Mouse (Mus musculus) gastrocnemius, adult 18-20 months (tissue): ENCODE measurements around the gene Stx8. TPM values are rescaled to one million over a fixed set of nuclear protein-coding genes. Genes with fewer than 3 reads are reported as not detected.
A peak's percentile ranks its signal among the peaks of the same experiment; 100 is the strongest.

Source experiments
- DNase-seq: peaks from one replicate; pipeline ENCODE4 v3.0.0; 2021; ENCODE audit warnings: low spot score
- total RNA-seq, 2 experiments: library from RNA; stranded (reverse); gene quantifications; 2 replicates each; pipeline ENCODE4 v1.2.3; 2021

The Stx8 gene
- total RNA-seq, 2 experiments from 2014 or later, result 22.6 to 25.3 TPM

DNA sequence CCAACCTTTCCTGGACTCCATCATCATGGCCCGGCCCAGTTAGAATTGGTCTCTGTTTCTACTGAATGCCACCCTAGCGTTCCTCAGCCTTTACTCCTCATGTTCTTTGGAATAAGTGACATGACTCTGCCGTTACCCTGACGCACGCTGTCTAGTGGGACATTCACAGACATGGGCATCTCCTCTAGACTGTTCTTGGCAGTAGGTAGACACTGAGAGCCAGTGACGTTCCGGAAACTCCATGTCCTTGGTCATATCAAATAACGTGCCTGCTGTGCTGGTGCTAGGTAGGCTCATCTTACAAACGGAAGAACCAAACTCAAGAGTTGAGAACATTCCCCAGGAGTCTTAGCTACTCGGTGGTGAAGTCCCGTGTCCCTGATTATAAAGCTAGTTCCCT is 231.5 kb downstream of the Stx8 start:
- DNase-seq, result peak; percentile 68

GRCm38 (mm10) chr11:68198696-68199095 is 232.7 kb downstream of the Stx8 start:
- no peak for DNase-seq

- DNase-seq, result no peak
Measured at GRCm38 (mm10) chr11:68199103-68199502, 233.1 kb downstream of the Stx8 start.

DNA sequence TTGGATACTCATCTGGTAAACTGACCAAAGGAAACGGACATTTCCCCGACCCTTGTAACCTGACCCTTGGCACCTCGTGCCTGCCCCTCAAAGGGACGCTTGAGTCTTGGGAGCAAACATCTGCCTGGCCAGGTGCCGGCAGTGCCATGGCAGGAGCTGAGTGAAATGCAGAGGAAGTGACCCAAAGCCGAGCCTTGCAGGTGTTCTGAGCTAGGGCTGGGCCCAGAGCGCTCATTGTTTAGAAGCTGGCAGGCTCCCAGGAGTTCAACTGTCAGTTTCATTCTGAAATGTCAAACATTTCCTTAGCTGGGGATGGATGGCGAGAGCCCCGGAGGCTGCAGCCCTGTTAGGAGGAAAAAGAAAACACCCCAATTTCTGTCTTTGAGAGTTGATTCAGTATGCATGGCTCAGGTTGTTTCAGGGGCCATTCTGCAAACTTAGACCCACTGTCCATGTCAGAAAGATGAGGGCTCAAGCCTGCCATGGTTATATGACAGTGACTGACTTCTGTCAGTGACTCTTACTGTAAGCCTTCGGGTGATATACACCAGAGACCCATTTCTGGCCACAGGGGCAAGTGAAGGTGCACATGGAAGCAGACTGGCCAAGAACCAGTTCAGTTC is 233.9 kb downstream of the Stx8 start:
- DNase-seq, result no peak

GRCm38 (mm10) chr11:68200500-68200899 is 234.5 kb downstream of the Stx8 start:
- DNase-seq, result no peak

GRCm38 (mm10) chr11:68201063-68201462 is 235.1 kb downstream of the Stx8 start:
- DNase-seq, result no peak

GRCm38 (mm10) chr11:68201811-68202459 is 235.9 kb downstream of the Stx8 start:
- no peak for DNase-seq

DNA sequence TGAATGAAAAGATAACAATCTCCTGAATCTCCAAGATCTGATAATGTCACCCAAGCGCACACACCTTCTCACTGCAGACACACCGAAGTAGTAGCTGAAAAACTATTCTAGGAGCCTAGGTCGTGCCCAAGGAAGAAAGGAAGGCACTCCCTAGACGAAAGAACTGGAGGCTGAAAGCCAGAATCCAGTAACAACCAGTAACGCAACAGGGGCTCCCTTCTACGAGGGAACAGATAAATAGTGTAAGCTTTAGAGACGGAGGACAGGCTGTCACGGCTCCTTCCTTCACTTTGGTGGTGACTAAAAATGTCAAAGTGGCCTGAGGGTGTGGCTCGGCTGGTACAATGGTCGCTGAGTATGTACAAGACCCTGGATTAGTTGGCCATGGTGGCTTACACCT is 236.6 kb downstream of the Stx8 start:
- DNase-seq, result no peak

DNA sequence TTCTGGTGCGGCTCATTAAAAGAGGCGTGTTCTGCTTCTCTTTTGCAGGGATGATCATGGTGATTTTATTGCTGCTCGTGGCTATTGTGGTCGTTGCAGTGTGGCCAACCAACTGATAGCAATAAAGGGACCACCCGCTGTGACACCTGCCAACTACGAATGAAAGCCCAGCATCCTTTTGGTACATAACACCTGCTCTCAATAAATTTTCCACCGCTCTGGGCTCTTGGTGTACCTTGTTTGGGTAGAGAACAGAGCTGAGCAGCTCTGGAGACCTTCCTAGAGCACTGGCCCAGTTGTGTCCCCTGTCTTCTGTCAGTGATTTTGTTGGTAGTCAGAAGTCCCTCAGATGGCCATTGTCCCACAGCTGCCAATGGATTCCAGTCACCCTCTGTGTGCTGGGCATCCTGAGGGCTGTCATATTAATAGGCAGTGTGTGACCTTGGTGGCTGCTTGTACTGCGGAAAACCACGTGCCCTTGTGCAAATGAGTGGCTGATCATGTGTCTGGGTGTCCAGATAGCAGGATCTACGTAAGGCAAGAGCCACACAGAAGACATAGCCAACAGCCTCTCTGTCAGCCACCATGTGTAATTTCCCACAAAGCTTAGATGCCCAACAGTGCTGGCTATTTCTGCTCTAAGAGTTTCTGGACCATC is 237.8 kb downstream of the Stx8 start:
- no peak for DNase-seq

GRCm38 (mm10) chr11:68204407-68204806 is 238.4 kb downstream of the Stx8 start:
- no peak for DNase-seq

GRCm38 (mm10) chr11:68205572-68206229 is 239.7 kb downstream of the Stx8 start:
- DNase-seq, result no peak

GRCm38 (mm10) chr11:68208023-68208422 is 242.0 kb downstream of the Stx8 start:
- no peak for DNase-seq

DNA sequence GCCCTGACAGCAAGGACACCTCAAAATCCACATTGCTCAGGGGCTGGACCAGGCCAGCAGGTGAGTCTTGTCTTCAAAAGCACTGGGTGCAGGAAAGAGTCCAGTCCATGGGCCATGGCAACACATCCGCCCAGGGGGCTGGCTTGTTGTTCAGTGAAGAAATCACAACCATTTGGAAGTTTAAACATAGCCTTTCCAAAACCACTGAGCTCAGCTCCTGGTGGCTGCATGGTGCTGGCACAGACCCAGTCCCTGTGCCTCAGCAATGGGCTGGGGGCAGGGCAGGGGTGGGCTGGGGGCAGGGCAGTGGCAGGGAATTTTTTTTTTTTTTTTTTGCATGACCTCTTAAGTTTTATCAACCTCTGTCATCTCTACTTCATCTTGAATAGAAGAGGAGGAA is 242.6 kb downstream of the Stx8 start:
- no peak for DNase-seq

DNA sequence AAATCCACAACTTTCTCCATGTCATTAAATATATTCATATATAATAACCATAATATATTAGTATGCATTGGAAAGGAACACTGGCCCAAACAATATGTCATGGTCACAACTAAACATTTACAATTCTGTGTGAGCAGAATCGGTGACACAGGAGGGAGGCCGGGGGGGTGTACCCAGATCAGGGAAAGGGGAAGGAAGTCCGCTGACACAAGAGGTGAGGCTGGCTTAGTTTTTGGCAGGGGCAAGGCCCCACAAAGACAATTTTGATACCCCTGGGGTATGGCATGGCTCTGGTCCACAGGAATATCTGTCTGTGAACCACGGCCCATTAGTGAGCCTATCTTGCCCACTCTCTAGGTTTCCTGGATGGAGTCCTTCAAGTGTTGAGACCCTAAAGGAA is 243.5 kb downstream of the Stx8 start:
- no peak for DNase-seq

GRCm38 (mm10) chr11:68210714-68211113 is 244.7 kb downstream of the Stx8 start:
- no peak for DNase-seq

- no peak for DNase-seq
Measured at GRCm38 (mm10) chr11:68211924-68212578, 246.1 kb downstream of the Stx8 start.

- DNase-seq, result peak; percentile 44
Measured at GRCm38 (mm10) chr11:68213896-68214295, 247.9 kb downstream of the Stx8 start.

DNA sequence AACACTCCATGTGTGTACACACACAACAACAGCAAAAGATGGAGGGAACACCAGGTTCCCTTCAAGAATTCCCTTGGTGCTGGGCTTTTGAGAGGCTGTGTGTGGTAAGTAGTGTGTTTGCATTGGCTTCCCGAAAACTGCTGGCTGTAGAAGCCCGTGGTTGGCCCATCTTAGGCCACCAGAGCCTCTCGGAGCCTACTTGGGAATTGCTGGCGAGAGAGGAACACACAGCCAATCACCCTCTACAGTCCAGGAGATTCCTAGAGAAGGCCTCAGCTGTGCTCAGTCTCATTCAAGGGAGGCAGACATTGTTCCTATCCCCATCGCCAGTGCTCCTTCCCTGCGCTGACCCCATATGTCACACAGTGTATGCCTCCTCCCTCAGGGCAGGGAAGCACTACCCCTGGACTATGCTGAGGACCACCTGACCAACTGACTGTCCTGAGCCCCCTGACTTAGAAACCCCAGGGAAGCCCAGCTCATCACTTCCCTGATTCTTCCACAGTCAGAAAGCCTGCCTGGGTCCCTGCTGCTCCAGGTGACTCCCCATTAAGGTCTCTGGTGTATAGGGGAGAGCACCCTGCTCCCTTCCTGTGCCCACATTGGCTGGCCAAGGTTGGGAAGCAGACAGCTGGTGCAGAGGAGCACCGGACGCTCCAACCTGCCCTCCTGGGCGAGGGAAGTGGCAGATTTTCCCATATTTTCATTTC is 248.7 kb downstream of the Stx8 start:
- no peak for DNase-seq

DNA sequence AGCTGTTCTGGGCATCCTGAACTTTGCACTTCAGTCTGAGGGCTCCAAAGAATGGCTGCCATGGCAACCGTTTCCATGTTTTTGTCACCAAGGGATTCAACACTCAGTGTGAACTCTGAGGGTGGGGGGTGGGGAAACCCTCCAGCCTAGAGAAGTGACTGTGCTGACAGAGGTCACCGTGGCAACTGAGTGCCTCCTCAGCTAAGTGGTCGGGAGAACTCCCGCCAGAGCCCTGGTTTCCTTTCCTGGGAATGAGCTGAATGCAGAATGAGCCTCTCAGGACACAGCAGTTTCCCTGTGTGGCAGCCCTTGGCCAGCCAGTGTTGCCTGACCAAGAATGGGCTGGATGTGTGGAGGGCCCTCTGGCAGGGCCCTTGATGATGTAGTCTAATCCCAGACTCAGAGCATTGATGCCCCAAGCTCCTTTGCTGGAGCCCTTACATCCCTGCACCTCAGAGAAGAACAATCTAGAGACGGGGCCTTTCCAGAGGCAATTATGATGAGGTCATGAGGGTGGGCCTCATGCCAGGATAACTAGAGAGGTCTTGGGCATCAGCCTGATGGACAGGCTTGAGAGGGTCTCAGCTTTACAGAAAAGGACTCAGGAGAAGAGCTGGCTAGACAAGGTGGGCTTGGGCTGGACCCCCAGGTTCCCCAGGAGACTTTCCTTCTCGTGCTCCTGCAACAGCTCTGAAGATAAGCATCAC is 249.4 kb downstream of the Stx8 start:
- DNase-seq, result no peak

DNA sequence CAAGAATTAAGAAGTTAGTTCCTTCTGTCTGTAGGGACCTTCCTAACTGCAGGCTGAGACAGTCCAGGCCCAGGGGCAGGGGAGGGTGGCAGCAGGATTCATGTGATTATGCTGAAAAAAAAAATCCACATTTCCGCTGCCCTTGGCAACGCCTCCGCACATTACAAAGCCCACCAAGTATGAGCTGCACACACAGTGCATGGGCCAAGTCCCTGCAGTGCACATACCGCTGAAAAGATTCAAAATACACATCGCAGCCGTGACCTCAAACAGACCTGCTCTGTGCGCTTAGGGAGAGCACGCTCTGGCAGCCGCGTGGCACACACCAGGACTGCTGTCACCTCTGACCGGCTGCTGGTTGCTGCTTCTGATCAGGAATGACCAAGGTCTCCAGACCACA is 250.0 kb downstream of the Stx8 start:
- no peak for DNase-seq

GRCm38 (mm10) chr11:68220733-68221132 is 254.7 kb downstream of the Stx8 start:
- DNase-seq, result no peak
